Mouse (Mus musculus) testis, adult 2 months (tissue): Measurements from ENCODE around the gene Cd69. TPM values are rescaled to one million over a fixed set of nuclear protein-coding genes. Genes with fewer than 3 reads are reported as not detected.

Experiments used
- H3K27ac ChIP-seq: fragments of 200-500 bp; 2 replicates; pipeline ENCODE4 v1.5.1; 2012; ENCODE audit warnings: low read depth, low read length; ENCODE audit not compliant: control insufficient read depth, insufficient read depth
- H3K27me3 ChIP-seq: fragments of 200-500 bp; 2 replicates; pipeline ENCODE4 v1.6.1; 2012; ENCODE audit warnings: mild to moderate bottlenecking, low read length, moderate library complexity; ENCODE audit not compliant: control insufficient read depth, insufficient read depth
- H3K36me3 ChIP-seq: fragments of 200-500 bp; 2 replicates; pipeline ENCODE4 v1.6.1; 2012; ENCODE audit warnings: mild to moderate bottlenecking, low read length; ENCODE audit not compliant: control insufficient read depth, insufficient read depth
- H3K4me1 ChIP-seq: fragments of 200-500 bp; 2 replicates; pipeline ENCODE4 v1.6.1; 2012; ENCODE audit warnings: low read length; ENCODE audit not compliant: control insufficient read depth, insufficient read depth
- H3K4me3 ChIP-seq: fragments of 200-500 bp; 2 replicates; pipeline ENCODE4 v1.5.1; 2012; ENCODE audit warnings: low read depth, mild to moderate bottlenecking, low read length, moderate library complexity, mixed read lengths; ENCODE audit not compliant: control insufficient read depth
- CTCF ChIP-seq: fragments of 200-500 bp; IDR thresholded peaks from 2 replicates; pipeline ENCODE4 v1.5.1; 2012; ENCODE audit warnings: low read depth, mild to moderate bottlenecking, inconsistent platforms, low read length, moderate library complexity; ENCODE audit not compliant: control insufficient read depth, insufficient read depth, insufficient replicate concordance
- POLR2A ChIP-seq: fragments of 200-500 bp; IDR thresholded peaks from 2 replicates; pipeline ENCODE4 v1.6.1; 2012; ENCODE audit warnings: low read depth, mild to moderate bottlenecking, inconsistent platforms, low read length, moderate library complexity; ENCODE audit not compliant: control insufficient read depth
- polyA plus RNA-seq: library from polyadenylated mRNA; depleted of rRNA; stranded (reverse); fragments of >200 nt; gene quantifications from 2 replicates; pipeline ENCODE4 v1.2.3, GENCODE M21; 2012

Gene Cd69
- polyA plus RNA-seq, 1 experiment = not detected

- H3K4me3 ChIP-seq = no peak overlapping the region
- no peaks in the 10 kb centered on the region for H3K4me1 ChIP-seq
- H3K27me3 ChIP-seq = no peaks in the 10 kb centered on the region
- TF ChIP-seq POLR2A (no peak), CTCF (no peak)
- no peak overlapping the region for H3K27ac ChIP-seq
- no peaks in the 10 kb centered on the region for H3K36me3 ChIP-seq
These were observed 13.5 kb upstream of the Cd69 start for GRCm38 (mm10) chr6:129288708-129289107.

- H3K27ac ChIP-seq = no peak overlapping the region
- no peak overlapping the region for H3K4me3 ChIP-seq
- TF ChIP-seq CTCF (no peak), POLR2A (no peak)
These were observed 9.3 kb upstream of the Cd69 start for GRCm38 (mm10) chr6:129284384-129285104.

DNA sequence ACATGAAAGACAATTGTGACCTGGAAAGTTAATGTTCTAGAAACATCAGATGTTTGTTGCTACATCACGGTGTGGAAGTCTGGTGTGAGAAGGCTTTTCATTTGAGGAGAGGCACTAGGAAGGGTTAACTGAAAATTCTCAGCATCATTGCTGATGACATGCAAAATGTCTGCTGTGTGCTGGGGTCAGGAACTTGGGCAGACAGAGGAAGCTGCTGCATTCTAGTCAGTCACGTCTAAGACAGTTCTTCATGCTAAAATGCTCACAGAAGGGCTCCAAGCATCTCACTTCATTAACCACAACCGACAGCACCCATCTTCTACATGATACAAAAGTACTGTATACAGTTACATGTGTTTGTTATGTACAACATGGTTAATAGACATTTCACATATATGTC, 8.0 kb upstream of the Cd69 start:
- H3K4me1 ChIP-seq = no peaks in the 10 kb centered on the region
- H3K27me3 ChIP-seq = no peaks in the 10 kb centered on the region
- no peak overlapping the region for H3K27ac ChIP-seq
- TF ChIP-seq CTCF (no peak), POLR2A (no peak)
- H3K36me3 ChIP-seq = no peaks in the 10 kb centered on the region
- H3K4me3 ChIP-seq = no peak overlapping the region

More at GRCm38 (mm10) chr6:129284384-129285104, 9.3 kb upstream of the Cd69 start:
- Histone ChIP-seq H3K36me3 (no peaks in the 10 kb centered on the region), H3K4me1 (no peaks in the 10 kb centered on the region), H3K27me3 (no peaks in the 10 kb centered on the region)

GRCm38 (mm10) chr6:129276483-129276882, 1.2 kb upstream of the Cd69 start:
- Histone ChIP-seq H3K4me1 (no peaks in the 10 kb centered on the region), H3K4me3 (no peak overlapping the region), H3K36me3 (no peaks in the 10 kb centered on the region), H3K27me3 (no peaks in the 10 kb centered on the region), H3K27ac (no peak overlapping the region)
- no peak for TF ChIP-seq CTCF
- TF ChIP-seq POLR2A = no peak

DNA sequence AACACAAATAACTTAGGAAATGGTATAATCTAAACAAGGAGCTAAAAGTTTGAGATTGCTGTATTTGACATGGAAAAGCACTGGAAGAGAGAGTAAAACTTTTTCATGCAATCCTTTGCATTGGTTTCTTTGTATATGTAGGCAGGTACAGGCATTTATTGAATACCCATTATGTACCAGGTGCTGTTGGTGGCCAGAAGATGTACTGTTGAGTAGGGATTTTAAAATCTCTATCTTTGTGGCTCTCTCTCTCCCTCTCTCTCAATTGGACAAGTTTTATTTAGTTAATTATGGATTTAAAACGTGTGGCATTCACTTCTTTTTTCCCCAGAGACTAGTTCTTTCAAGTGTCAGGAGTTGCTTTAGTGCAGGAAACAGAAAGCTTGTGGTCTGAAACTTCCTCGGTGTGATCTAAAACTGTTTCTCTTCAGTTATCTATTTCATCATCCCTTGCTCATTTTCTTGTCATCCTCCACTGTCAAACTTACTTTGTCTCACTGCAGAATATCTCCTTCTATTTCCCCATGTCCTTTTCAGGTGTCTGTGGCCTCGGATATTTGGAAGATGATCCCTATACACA, 478 bp upstream of the Cd69 start:
- Histone ChIP-seq H3K4me3 (no peak overlapping the region), H3K27me3 (no peaks in the 10 kb centered on the region), H3K4me1 (no peaks in the 10 kb centered on the region), H3K36me3 (no peaks in the 10 kb centered on the region), H3K27ac (no peak overlapping the region)
- TF ChIP-seq CTCF (no peak), POLR2A (no peak)

GRCm38 (mm10) chr6:129274476-129274875, 760 bp downstream of the Cd69 start:
- H3K4me3 ChIP-seq = no peak overlapping the region
- H3K36me3 ChIP-seq = no peaks in the 10 kb centered on the region
- no peaks in the 10 kb centered on the region for H3K27me3 ChIP-seq
- H3K27ac ChIP-seq = no peak overlapping the region
- H3K4me1 ChIP-seq = no peaks in the 10 kb centered on the region
- TF ChIP-seq POLR2A (no peak), CTCF (no peak)

- Histone ChIP-seq H3K4me1 (no peaks in the 10 kb centered on the region), H3K4me3 (no peak overlapping the region), H3K36me3 (no peaks in the 10 kb centered on the region), H3K27ac (no peak overlapping the region), H3K27me3 (no peaks in the 10 kb centered on the region)
- TF ChIP-seq CTCF (no peak), POLR2A (no peak)
These were observed 1.6 kb downstream of the Cd69 start for GRCm38 (mm10) chr6:129273662-129274061.
